Mouse (Mus musculus) ES-E14 (cell line): ENCODE measurements at regions not wholly inside any gene's neighbourhood (a gene's known extent, or its start where the extent isn't known, plus 50 kb on each side); places are given as distances from the start of the nearest gene placed in this dataset.

Source experiments
- CHD2 ChIP-seq: IDR thresholded peaks from 2 replicates; pipeline ENCODE4 v1.6.1; 2014; ENCODE audit warnings: mild to moderate bottlenecking, low read depth, low read length, inconsistent platforms
- HCFC1 ChIP-seq: IDR thresholded peaks from 2 replicates; pipeline ENCODE4 v1.6.1; 2012; ENCODE audit warnings: low read length, inconsistent platforms, borderline replicate concordance; ENCODE audit not compliant: insufficient read depth
- MAFK ChIP-seq: IDR thresholded peaks from 2 replicates; pipeline ENCODE4 v1.6.1; 2014; ENCODE audit warnings: mild to moderate bottlenecking, low read depth, low read length, inconsistent platforms; ENCODE audit not compliant: insufficient read depth
- ZNF384 ChIP-seq: IDR thresholded peaks from 2 replicates; pipeline ENCODE4 v1.6.1; 2012; ENCODE audit warnings: low read depth, low read length, inconsistent platforms

- TF ChIP-seq CHD2: no peak
- no peak for TF ChIP-seq HCFC1
- TF ChIP-seq ZNF384: no peak
- no peak for TF ChIP-seq MAFK
Observed at GRCm38 (mm10) chr16:74801296-74801695, 389.7 kb upstream of the Robo2 start.
